Mouse (Mus musculus) layer of hippocampus, adult 9-11 months (tissue): ENCODE measurements around the gene Col19a1.
A peak's percentile ranks its signal among the peaks of the same experiment; 100 is the strongest.

Experiments used
- DNase-seq: peaks from one replicate; pipeline ENCODE4 v3.0.0; 2022

The Col19a1 gene

DNA sequence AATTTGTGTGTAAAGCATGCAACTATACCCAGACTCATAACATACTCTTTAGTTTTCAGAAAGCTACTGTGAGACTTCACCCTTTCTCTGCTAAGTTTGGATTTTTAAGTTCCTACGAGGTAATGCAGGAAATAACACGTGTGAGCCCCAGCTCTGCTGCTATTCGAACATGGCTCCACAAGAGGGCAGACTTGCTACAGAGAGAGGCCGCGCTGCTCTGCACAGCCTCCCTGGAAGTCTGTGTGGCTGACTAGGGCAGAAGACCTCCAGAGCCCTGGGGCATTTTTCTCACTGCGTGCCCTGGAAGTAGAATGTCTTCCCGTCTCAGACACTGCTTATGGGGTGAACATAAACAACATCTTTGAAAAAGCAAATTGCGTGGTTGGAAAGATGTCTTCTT, 284.6 kb downstream of the Col19a1 start:
- peak; percentile 38 for DNase-seq

DNA sequence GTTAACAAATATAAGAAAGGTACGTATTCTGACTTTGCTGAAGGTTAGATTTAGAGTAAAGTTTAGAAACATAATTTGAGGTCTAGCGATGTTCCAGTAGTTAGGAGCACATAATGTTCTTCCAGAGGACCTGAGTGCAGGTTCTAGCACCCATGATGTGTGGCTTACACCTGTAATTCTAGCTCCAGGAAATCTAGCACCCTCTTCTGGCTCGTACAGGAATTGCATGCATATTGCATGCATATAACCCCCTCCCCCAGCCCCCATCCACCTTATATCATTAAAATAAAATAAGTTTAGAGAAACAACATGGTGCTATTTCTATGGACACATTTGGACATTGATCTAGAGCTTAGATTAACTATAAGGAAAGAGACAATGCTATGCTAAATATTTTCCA, 286.6 kb downstream of the Col19a1 start:
- no peak for DNase-seq

DNA sequence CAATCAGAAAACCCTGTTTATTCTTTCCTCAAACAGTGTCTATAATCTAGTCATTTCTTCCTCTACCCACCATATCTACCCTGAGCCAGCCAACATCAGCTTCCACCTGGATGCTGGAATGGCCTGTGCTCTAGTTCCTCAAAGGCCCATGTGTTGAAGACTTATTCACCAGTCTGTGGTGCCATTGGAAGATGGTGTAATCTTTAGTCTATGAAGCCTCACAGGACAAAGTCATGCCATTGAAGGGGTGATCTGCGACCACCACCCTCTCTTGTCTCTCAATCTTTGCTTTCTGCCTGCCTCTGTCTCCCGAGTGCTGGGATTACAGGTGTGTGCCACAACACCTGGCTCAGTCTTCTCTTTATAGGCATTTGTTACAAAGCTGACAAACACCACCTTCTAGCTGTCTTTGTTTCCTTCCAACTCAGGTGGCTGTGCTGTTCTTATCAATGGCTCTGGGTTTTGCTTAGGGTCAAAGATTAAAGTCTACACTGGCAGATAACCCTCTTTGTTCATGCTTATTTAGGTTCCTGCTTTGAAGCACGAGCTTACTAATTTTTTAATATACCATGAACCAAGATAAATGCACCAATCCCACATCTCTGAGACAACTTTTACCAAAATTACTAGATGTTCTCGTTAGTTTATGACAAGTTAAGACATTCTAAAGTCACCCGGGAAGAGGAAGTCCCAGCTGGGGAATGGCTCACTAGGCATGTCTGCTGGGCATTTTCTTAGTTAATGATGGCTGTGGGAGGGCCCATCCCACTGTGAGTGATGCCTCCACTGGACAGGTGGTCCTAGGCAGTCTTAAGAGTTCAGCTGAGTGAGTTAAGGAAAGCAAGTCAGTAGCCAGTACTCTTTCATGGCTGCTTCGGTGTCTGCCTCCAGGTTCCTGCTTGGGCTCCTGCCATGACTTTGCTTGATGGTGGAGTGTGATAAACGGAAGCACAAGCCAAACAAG, 292.0 kb downstream of the Col19a1 start:
- DNase-seq, result no peak

DNA sequence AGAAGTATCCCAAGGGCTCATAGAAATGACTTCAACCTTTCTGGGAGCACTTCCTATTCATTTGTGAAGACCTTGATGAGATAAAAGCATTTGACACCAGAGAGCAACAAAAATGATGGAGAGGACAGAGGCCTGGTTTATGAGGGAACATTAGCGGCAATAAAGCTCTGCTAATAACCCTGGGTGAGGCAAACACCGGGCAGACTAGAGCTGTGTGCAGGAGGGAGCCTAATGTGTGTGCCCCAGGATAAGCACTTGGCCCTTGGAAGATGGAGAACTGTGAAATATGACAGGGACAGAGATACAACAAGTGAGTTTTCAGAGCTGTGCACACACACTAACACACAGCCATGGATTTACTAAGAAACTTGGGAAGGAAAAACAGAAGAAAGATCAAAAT, 294.8 kb downstream of the Col19a1 start:
- no peak for DNase-seq

DNA sequence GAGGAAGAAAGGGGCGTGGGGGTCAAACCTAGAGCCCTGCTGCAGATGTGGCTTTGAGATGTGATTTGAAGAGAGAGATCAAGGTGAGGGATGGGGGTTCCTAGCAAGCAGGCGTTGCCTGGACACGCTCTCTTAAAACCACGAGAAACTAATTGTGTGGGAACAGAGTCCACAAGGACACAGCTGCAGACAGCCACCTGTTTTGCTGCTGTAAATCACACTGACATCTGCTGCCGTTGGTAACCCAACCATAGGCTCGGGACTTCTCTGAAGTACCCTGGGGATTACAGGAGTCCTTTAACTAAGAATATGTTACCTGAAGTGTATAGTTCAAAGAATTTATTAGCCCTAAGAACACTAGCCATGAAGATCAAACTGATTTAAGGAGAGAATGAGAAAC, 300.9 kb downstream of the Col19a1 start:
- DNase-seq, result no peak

DNA sequence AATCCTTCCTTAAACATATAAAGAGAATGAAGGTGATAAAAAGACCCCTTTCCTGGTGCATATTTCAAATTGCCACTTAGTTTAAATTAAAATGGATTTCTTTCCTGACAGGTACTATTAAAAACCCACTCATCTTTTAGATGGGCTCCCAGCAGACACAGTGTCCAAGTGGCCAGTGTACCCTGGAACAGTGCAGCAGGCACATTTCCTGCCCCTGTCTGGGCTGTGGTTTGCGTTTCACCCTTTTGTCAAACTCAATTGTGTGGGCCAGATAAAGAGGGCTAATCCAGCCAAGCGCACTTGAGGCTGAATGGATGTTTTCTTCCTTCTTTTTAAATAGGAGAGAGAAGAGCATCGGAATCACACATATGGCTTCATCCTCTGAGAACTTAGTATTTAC, 320.2 kb downstream of the Col19a1 start:
- no peak for DNase-seq

DNA sequence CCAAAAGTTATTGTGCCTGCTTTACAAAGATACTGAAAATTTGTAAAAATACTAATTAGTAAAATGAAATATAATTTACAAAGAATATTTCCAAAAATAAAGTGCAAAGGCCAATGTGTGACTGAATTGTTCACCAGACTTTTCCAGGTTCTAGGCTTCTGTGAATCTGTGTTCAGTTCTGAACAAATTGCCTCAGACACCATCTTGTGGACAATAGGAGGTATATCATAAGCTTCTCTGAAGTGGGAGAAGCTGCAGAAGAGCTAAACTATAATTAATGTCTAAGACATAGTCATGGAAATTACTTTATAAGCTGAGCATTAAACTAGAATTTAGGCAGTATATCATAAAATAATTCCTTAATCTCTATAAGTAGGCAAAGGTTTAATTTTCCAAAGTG, 326.1 kb downstream of the Col19a1 start:
- DNase-seq, result no peak

DNA sequence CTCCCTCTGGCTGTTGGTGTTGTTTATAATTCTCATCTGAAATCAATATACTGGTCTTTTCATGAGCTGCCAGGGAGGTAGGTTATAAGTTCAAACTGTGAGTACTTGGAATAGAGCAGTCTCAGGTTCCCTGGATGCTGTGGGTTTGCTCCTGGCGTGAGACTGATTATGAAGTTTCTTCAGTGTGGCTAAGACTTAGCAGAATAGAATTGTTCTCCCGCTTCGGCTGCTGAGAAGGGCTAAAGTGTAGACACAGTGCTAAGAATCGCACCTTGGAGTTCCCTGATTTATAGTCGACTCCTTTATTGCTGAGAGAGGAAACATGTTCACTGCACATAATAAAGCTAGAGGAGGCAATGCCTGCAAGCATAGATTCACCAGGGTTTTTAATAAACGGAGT, 327.9 kb downstream of the Col19a1 start:
- DNase-seq, result no peak

DNA sequence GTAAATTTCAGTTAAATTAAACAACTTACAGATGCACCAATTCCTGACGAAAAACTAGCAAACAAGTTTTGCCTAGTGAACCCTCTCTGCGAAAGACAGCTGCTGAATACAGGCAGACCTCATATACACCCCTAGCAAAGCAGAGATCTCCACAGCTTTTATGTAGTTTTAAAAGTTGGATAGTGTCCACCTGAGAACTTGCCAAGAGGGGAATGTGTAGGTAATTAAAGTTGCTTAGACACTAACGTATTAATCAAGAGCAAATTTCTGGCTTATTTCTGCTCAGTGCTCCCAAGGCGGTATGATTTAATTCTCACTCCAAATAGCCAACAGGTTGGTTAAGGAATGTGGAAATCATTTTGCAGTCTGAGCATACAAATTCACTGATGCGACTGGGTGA, 329.3 kb downstream of the Col19a1 start:
- no peak for DNase-seq

DNA sequence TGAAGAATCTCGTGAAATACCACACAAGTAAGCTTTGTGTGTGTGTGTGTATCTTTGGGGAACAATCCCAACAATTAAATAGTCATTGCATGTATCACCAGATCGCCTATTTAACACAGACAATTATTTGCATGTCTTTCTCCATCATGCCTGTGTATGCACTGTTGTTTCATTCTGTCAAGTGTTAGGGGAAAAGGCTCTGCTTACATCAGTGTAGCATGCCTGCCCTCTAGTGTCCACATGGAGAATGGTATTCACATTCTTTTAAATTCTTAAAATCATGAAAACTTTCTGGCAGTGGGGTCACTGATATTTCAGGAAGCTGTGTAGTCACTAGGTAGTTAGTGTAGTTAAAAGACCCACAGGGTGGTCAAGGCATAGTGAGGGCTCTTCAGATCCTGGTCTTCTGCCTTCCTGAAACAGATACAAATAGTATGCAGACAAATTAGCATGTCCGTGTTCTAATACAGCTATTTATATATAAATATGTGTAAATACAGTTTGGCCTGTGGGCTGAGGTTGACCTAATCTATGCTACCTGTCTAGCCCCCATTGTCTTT, 338.1 kb downstream of the Col19a1 start:
- peak; percentile 45 for DNase-seq

DNA sequence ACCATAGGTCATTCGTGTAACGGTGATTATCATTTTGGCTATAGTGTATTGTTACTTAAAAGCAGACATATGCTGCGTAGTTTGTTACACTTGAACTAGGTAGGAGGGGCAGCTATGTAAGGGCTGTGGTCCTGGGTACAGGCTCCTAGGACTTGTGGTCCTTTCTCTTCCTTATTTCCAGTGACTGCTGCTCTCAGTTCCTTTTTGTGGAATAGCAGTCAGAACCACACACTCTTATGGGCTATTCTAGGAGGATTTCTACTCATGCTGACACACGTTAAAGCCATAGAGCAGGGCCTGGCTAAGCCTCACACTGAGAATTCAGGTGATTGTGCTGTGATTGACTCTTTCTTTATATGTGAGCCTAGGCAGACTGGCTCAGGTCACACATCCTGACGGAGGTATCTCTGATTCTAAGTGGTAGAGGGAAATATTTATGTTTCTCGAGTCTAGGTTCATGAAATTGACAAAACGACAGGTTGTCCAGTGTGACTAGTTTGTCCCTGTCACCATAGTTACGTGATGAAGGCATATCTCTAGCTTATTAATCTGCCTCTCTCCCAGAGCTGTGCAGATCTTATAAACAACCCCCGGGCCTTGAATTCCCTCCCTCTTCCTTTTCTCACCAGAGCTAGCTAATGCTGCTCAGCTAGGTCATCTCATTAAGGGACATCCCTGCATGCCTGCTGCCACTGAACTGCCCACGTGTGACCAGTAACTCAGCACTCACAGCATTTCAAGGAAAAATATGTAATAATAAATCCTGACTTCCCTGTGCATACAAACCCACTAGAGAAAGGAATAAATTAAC, 338.8 kb downstream of the Col19a1 start:
- no peak for DNase-seq

DNA sequence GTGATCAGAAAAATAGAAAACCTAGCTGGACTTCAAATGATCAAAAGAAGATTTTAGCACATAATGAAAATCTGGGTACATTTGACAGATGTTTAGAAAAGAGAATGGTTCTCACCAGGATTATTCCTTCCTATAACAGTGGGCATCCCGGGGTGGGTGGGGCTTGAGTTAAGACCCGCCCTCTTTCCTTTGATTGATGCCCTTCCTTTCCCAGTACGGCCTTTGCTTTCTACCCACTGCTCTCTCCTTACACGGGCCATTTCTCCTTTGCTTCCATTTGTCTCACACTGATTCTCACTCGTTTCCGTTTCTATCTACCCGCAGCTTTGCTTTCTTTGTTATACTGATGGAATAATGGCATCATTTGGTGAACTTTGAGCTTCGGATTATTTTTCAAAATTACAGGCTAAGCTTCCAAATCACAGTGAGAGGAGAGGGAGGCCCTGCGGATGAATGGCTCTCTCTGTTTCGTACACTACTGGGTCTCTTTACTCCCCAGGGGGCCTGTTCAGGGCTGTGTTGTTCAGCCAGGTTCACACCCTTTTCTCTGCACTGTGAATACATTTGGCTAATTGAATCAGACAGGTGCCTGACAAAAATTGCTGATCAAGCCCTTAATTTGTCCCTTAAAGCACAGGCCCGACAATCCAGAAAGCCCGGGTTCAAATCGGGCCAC, 341.4 kb downstream of the Col19a1 start:
- DNase-seq, result no peak

DNA sequence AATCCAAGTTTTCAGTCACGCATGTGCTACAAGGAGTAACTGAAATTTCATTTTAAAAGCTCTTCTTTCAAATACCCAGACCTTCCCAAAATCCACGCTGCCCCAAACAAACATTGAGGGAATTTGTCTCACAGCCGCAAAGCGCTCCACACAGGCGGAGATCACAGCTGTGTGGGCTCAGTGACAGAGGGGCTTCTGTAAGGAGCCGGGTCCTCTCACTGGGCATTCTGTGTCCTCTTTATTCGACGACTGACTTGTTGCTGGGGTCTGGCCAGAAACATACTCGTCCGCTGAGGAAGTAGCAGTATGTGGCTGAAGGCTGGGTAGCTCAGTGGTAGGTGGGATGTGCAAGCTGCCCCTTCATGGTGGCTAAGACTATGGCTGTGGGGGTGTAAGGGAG, 342.3 kb downstream of the Col19a1 start:
- no peak for DNase-seq

DNA sequence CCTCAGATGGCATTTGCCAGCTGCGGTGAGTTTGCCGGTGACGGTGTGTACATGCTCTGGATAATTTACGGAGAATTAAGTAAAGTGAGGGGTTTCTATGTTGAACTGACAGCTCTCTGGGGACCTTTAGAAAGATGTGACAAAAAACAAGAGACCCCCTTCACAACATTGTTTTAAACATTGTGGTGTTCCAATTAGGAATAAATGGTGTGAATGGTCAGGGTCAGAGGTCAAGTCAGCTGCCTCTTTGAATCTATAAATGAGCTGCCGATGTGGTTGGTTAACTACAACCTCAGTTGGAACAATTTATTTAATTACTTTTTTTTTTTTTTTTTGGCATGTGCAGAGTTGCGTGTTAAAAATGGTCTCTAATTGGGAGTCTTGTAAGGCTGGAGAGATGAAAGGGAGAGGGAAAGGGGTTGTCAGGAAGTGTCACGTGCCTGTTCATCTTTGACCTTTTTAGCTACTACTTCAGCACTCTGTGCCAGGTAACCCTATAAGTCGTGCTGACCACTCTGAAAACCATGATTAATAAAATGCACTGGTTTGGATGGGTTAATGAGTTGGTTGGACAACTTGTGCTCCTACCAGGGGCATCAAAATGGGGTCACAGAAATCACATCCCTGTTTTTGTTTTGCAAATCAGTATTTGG, 347.1 kb downstream of the Col19a1 start:
- no peak for DNase-seq

DNA sequence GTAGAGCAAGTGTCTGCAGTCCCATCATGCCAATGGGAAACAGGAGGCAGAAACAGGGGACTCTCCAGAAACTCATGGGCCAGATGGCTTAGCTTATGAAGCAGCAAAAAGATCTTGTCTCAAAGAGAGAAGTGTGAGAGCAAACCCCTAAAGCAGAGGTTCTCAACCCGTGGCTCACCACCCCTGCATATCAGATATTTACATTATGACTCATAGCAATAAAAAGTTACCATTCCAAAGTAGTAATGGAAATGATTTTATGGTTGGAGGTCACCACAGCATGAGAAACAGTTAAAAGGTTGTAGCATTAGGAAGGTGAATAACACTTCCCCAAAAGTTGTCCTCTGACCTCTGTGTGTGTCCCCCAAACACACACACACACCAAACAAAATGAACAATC, 350.9 kb downstream of the Col19a1 start:
- DNase-seq, result no peak

DNA sequence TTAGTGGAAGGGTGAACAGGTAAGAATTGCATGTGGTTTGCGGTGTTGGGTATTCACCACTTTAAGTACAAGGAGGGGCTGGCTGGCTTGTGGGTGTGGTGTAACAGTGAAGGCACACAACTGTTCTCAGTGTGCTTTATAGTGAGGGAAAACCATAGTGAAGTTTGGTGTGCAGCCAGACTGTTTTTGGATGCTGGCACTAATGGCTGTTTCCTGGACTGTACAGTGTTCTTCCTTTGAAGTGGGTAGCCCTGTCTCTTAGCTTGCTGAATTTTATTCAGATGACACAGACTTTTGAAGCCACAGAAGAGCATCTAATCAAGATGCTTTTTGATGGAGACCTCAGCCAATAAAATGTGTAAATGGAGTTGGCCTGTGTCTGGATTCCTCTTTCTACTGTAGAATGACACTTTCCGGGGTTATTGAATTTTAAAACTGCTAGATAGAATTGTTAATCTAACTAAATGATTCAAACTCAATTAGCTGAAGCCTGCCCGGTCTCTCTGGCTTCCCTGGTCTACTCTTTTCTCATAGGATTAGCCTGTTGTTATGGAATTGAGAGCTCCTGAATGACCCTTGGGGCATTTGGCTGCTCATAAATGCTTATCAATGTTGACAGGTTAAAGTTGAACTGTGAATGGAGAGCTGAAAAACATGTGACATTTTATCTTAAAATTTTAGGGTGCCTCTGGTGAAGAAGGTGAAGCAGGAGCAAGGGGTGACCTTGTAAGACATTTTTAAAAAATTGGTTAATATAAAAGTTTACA, 355.6 kb downstream of the Col19a1 start:
- DNase-seq, result no peak

DNA sequence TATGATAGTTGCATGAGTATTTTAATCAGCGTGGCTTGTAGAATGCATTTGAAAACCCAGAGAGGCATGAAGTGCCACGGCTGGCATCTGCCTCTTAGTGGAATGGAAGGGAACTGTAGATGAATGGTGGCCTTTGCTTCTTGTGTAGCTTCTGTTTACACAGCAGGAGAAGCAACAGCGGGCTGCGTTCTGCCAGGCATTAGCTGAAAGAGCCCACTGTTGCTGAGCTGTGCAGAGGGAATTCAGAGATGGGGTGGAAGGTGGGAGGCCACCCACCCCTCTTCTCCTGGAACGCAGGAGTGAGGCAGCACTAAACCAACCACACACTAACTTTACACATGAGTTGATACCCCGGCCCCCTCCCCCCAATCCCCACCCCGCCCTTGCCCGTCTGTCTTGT, 356.8 kb downstream of the Col19a1 start:
- peak; percentile 36 for DNase-seq

DNA sequence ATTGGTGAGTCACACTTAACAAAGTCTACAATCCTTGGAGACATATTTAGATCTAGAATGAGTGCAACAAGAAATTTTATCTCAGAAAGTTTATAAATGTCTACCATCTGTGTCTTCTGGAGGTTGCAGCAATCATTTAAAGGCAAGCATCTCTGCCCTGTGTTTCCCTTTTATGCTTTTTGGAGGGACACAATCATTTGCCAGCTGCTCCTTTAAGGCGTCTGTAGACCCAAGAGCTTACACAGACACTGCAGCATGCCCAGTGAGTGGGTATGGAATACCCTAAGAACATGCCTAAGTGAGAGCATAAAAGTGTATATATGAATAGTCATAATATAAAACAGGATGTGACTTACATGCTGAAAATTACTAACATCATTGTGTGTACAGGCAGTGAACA, 357.7 kb downstream of the Col19a1 start:
- peak; percentile 29 for DNase-seq

DNA sequence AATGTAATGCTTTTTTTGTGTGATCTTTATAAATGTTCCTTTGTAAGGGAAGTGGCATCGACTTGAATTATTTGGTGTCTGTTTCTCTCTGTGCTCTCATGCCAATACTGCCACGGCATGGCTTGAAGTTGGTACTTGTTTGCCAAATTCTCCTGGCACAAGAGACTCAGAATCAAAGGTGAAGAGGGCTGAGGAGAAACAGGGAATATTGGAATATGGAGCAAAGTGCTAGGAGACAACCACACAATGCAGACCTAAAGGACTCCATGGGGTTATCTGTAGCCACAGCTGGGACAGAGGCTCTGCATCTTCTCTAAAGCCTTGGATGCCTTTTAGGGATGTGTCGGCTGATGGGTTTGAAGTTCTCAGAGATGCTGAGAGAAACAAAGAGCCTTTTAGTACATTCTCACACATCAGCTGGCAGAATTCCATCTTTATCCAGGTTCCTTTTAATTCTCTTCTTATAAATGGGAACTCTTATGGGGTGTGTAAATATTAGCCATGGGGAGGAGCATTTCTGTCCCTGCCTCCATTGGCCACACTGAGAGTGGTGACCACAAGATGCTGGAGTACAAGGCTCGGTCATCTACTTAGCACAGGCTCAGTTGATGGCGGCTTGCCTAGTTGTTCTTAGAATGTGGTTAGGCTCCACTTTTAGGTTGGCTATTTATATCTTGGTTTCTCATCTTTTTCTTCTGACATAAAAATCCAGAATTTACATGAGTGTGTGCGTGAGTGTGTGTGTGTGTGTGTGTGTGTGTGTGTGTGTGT, 360.1 kb downstream of the Col19a1 start:
- no peak for DNase-seq

DNA sequence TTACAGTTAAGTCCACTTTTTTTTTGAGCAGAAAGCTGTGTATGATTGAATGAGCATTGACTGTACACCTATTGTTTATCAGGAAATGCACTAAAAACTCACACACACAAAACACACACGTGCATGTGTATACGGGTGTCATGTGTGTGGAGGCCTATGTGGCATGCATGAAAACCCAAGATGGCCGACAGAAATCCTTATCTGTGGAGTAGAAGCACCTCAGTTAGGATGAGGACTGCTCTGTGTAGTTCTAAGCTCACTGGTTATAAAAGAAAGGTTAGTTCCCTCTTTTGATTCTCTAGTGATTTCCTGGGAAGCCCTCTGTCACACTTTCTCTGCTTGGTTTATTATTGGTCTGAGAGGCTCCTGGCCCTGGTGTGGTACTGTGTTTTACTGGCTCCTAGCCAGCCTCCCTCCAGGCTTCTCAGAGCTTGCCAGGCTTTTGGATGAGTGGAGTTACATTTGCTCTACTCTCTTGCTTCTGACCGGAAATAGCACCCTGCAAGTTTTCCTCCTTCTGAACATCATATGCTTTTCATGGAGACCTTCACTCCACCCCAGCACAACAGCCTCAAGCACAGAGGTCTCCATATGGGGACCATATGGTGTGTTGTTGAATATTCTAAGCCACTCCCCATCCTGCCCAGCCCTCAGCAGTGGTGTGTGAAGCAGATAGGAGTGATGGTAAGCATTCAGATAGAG, 361.3 kb downstream of the Col19a1 start:
- DNase-seq, result peak; percentile 42
